Mouse (Mus musculus) adrenal gland, postnatal 10 days (tissue): Measurements from ENCODE around the gene Dusp16. TPM values are rescaled to one million over a fixed set of nuclear protein-coding genes. Genes with fewer than 3 reads are reported as not detected.

ENCODE experiments used
- DNase-seq: peaks from one replicate; pipeline ENCODE4 v3.0.0; 2021; ENCODE audit warnings: mixed read lengths
- long read RNA-seq, 2 experiments: library from polyadenylated mRNA; stranded (forward); transcript quantifications; one replicate each; pipeline ENCODE4 v2.0.0; 2021
- total RNA-seq, 2 experiments: library from RNA; stranded (reverse); gene quantifications; 2 replicates each; pipeline ENCODE4 v1.2.3; 2021

The Dusp16 gene
- total RNA-seq: 10 to 100 TPM; 19.3 to 23.0 TPM
- long read RNA-seq, experiment 1, partial matches to known transcripts: 2 of 7 reads
- long read RNA-seq, experiment 1, other reads (novel, unspliced or antisense): 5 of 7 reads
- long read RNA-seq, experiment 2, full-length matches to known transcripts: 5 of 9 reads
- long read RNA-seq, experiment 2, partial matches to known transcripts: 1 of 9 reads
- long read RNA-seq, experiment 2, other reads (novel, unspliced or antisense): 3 of 9 reads

- DNase-seq: peak; percentile 90
Measured at GRCm38 (mm10) chr6:134792141-134793045, at the start of gene Dusp16. TSS of gene Dusp16 (minus strand) at chr6:134792625.

DNA sequence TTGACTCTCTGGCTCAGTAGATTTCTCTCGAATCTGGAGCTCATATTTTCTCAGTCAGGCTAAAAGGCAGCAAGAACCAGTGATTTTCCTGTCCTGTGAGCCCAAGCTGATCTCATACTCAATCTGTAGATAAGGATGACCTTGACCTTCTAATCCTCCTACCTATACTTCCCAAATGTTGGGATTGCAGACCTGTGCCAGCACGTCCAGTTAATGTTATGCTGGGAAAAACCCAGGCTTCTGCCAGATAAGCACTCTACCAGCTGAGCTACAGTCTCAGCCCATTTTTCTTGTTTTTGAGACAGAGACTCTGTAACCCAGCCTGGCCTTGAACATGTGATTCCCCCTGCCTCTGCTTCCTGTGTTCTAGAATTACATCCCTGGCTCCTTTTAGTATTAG, 47.9 kb upstream of the Dusp16 start:
- no peak for DNase-seq

DNA sequence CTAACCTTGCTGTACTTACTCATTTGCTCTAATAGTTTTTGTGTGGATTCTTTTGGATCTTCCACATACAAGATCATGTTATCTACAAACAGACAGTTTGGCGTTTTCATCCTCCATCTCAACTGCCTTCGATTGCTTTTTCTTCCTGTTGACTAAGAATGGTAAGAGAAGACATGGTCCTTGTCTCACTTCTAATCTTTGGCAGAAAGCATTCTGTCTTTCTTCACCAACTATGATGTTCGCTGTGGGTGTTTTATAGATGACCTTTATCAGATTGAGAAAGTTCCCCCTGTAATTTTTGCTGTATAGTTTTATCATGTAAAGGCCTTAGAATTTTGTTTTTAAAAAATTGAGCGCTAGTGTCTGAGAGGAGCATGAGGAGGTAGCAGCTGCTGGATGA, 45.7 kb upstream of the Dusp16 start:
- no peak for DNase-seq

- no peak for DNase-seq
Measured at GRCm38 (mm10) chr6:134834585-134835251, 42.3 kb upstream of the Dusp16 start.

DNA sequence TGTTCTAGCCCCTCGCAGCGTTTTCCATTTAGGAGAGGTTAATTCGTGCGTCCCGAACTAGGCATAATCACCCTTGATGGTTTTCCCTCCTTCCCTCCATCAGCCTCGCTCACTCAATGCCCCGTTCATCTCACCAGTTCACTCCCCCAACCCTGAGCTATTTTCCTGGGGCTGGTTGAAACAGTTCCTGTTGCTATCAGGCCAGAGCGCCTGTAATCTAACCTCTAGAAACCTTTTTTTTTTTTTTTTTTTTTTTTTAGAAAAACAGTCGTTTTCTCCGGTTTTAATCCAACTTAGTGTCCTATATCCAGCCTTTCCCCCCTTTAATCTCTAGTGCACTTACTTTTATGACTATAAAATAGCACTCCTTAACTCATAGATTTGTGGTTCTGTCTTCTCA, 38.4 kb upstream of the Dusp16 start:
- no peak for DNase-seq

DNA sequence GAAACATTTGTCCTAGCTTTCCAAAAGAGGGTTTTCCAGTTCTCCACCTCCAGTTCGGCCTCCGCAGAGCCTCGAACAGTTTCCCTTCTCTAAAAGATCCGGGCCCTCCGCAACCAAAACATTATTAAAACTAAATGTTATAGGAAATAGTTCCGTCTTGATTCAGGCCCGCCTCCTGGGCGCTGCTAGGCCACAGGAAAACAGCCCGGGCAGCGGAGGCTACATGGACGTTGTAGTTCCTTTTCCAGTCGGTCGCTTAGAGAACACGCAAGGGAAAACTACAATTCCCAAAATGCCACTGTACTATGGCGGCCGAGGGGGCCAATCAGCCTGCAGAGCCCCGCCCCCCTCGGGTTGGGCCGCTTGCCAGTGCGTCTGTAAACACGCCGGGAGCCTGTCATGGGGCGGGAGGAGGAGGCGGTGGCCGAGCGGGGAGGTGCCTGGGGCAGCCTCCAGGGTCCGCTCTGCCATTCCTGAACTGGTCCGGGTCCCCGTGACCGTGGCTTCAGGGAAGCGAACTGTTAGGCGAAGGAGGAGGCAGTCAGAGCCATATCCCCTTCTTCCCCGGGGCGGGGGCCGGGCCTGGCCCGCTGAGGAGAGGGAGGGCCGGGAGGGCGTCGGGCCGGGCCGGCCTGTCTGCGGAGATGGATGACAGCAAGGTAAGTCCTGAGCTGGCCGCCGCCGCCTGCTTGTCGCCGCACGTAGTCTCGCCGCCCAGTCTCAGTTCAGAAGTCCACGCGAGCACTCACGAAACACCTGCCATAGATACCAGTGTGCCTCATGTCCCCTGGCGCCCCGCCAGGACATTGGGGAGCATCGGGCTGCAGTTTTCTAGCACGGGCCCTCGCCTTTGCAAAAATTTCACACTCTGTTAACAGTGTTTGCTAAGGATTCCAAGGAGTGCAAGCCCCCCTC, 37.6 kb upstream of the Dusp16 start, which contains the start of gene Crebl2:
Gene Crebl2 (plus strand): TSS at position 369 of the 915 bp plus-strand sequence.
- DNase-seq: peak; percentile 100

GRCm38 (mm10) chr6:134822844-134823243, 30.4 kb upstream of the Dusp16 start:
- no peak for DNase-seq

DNA sequence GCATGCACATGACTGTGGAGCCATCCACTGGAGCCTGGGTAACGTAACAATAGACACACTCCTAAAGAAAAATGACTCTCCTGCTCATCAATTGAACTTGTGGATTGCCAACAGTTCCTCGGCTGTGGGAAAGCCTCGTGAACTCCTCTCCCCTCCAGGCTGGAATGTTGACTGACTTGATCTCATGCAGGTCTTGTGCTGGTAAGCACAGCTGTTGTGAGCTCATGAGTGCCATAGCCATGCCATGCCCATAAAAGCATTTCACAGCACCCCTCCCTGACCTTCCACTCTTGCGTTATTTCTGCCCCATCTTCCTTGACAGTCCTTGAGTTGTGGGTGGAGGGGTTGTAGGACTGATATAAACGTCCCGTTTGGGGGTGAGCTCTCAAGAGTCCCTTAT, 28.0 kb upstream of the Dusp16 start:
- no peak for DNase-seq

GRCm38 (mm10) chr6:134819741-134820140, 27.3 kb upstream of the Dusp16 start:
- no peak for DNase-seq

GRCm38 (mm10) chr6:134817051-134817928, 24.9 kb upstream of the Dusp16 start:
- DNase-seq: no peak

DNA sequence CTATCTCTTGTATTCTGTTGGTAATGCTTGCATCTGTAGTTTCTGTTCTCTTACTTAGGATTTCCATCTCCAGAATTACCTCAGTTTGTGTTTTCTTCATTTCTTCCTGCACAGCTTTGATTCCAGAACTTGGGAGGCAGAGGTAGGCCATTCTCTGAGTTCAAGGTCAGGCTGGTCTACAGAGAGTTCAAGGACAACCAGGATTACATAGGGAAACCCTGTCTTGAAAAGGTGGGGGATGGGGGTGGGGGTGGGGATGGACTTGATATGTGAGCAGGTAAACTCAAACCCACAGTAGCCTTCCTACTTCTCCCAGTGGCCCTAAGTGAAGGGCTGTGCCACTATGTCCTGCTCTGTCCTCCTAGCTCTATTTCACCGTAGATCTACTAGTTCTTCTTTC, 20.6 kb upstream of the Dusp16 start:
- DNase-seq: no peak

- peak; percentile 53 for DNase-seq
Measured at GRCm38 (mm10) chr6:134807794-134808193, 15.4 kb upstream of the Dusp16 start.

GRCm38 (mm10) chr6:134807091-134807490, 14.7 kb upstream of the Dusp16 start:
- no peak for DNase-seq

DNA sequence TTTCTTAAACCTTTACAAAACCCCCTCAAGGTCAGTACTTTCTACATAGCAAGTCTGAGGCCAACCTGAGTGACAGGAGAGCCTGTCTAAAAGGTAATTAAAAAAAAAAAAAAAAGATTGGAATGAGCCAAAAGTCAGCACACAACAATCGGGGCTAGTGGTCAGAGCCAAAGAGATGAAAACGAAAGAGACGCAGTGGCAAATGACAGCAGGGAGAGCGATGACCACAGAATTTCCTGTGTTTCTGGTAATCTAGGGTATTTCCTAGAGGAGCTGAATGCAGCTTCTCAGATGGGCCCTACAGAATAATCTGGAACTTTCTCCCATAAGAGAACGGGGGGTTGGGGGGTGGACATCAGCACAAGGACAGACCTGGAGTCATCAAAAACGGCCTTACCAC, 13.7 kb upstream of the Dusp16 start:
- DNase-seq: no peak

- peak; percentile 45 for DNase-seq
Measured at GRCm38 (mm10) chr6:134804736-134805277, 12.4 kb upstream of the Dusp16 start.

- DNase-seq: peak; percentile 32
Measured at GRCm38 (mm10) chr6:134802641-134803043, 10.2 kb upstream of the Dusp16 start.

DNA sequence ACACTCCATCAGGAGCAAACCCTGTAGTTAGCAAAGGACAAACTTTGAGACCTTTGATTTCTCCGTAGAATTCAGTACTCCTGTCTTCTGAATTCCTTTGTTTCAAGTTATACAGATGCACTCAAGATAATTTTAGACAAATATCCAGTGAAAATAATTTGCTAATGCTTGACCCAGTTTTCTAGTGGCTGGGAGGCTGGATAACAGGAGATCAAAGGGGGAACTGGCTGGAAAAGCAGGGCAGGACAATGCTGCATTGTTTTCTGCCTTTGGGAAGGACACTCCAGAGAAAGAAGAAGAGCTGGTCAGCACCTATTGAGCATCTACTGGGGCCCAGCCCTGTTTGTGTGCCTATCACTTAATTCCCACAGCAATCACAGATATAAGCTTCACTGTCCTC, 9.1 kb upstream of the Dusp16 start:
- DNase-seq: no peak

GRCm38 (mm10) chr6:134796297-134796696, 3.9 kb upstream of the Dusp16 start:
- no peak for DNase-seq

- DNase-seq: peak; percentile 92
Measured at GRCm38 (mm10) chr6:134793911-134794520, 1.6 kb upstream of the Dusp16 start.
